Comparison of ENCODE assay signal across 8 mouse cellular contexts in genomic region chr13:23585029-23585441, GRCm38 (mm10). TPM values are rescaled to one million over a fixed set of nuclear protein-coding genes. Genes with fewer than 3 reads are reported as not detected.
A peak's percentile ranks its signal among the peaks of the same experiment; 100 is the strongest.
DNase-seq lines count a peak whose midpoint lies in the region; ATAC-seq and TF ChIP-seq lines count a peak whose summit lies in the region.

No protein-coding gene starts in this region.

- H3K4me1 ChIP-seq in bone marrow, adult 2 months (ENCODE audit: control insufficient read depth, insufficient read depth, low read length), result peaks cover 3% of the 10 kb centered on the region; the same call in 1 of the 2 replicates
- peaks cover 3% of the 10 kb centered on the region; the same call in 1 of the 2 replicates for H3K4me1 ChIP-seq in hindbrain, embryonic 11.5 days (replicated peaks; ENCODE audit: control insufficient read depth, insufficient read depth, low read length)

- under 1% methylated on average over 21 of the region's 21 CpGs for WGBS in bone marrow, adult 2 months
- WGBS in hindbrain, embryonic 11.5 days, result under 1% methylated on average over 21 of the region's 21 CpGs

- no peaks in the 10 kb centered on the region for H3K36me3 ChIP-seq in hindbrain, embryonic 11.5 days (ENCODE audit: control insufficient read depth, insufficient read depth, low read length)

- TF ChIP-seq POLR2A in bone marrow, adult 2 months (IDR thresholded peaks at IDR 0.05; ENCODE audit: borderline replicate concordance, control insufficient read depth, low read depth, low read length), result 0 out of 2 replicates have a peak, but pooled peaks have one; percentile 36

- peak overlapping the region; percentile 65 for H3K4me3 ChIP-seq in bone marrow, adult 2 months (replicated peaks; ENCODE audit: control insufficient read depth, low read depth, low read length)
- H3K4me3 ChIP-seq in hindbrain, embryonic 11.5 days (ENCODE audit: low read depth, low read length), result peak overlapping the region; percentile 42

- H3K4me2 ChIP-seq in hindbrain, embryonic 11.5 days (replicated peaks; ENCODE audit: low read depth, low read length), result peak overlapping the region; percentile 70

- peak; percentile 62 to 70 for DNase-seq in CD8-positive naive resting alpha-beta T cell, adult 2 months (ENCODE audit: low read depth in 2 of 2, low spot score in 2 of 2)
- peak; percentile 79 for DNase-seq in forelimb bud, embryonic 11.5 days (ENCODE audit: low read depth, low spot score)
- DNase-seq in hindbrain, embryonic 11.5 days (ENCODE audit: low spot score), result peak; percentile 80
- peak; percentile 54 to 57 for DNase-seq in layer of hippocampus, postnatal 25 days (ENCODE audit: extremely low spot score in 1 of 2, low spot score in 1 of 2)
- DNase-seq in lung, postnatal 36 days, result peak; percentile 89
- DNase-seq in retina, postnatal 7 days (ENCODE audit: low read depth, low spot score), result peak; percentile 36
- DNase-seq in thymus, postnatal 4 days, result peak; percentile 81

- no peak for TF ChIP-seq CTCF in bone marrow, adult 2 months (IDR thresholded peaks at IDR 0.05; ENCODE audit: control insufficient read depth, insufficient read depth, low read length)

- peak overlapping the region; percentile 89 for H3K27ac ChIP-seq in bone marrow, adult 2 months (ENCODE audit: control insufficient read depth, insufficient read depth, low read depth, low read length, poor library complexity)
- H3K27ac ChIP-seq in hindbrain, embryonic 11.5 days (ENCODE audit: low read depth, low read length), result peak overlapping the region; percentile 96

- H3K9ac ChIP-seq in hindbrain, embryonic 11.5 days (ENCODE audit: low read depth, low read length), result peak overlapping the region; percentile 84

- no peaks in the 10 kb centered on the region for H3K9me3 ChIP-seq in hindbrain, embryonic 11.5 days (ENCODE audit: control insufficient read depth, low read length)

- no peaks in the 10 kb centered on the region for H3K27me3 ChIP-seq in hindbrain, embryonic 11.5 days (ENCODE audit: control insufficient read depth, insufficient read depth, low read length)

- 0 out of 2 replicates have a peak, but pooled peaks have one; percentile 7 for ATAC-seq in hindbrain, embryonic 11.5 days (ENCODE audit: low FRiP score)

RNA-seq across cellular contexts. Expression of gene Hist1h4d, which starts 3.6 kb away (rescaled TPM):
- polyA plus RNA-seq in bone marrow, adult 2 months (2011; ENCODE audit: insufficient read depth, insufficient read length, low replicate concordance, missing spikeins), result 50.4 and 64.8 TPM in 2 replicates
- polyA plus RNA-seq in hindbrain, embryonic 11.5 days (2014; fragmentation: Nextera tagmentation; extraction: Ambion mirVana), result 95.0 and 95.9 TPM in 2 replicates
- 100 to 1,000 TPM; 129 to 153 TPM for total RNA-seq in layer of hippocampus, postnatal 25 days (2021)

RNA-seq across cellular contexts. Expression of gene Hist1h3d, which starts 9.5 kb away (rescaled TPM):
- 7.1 and 11.3 TPM in 2 replicates for polyA plus RNA-seq in bone marrow, adult 2 months (2011; ENCODE audit: insufficient read depth, insufficient read length, low replicate concordance, missing spikeins)
- 7.2 and 8.3 TPM in 2 replicates for polyA plus RNA-seq in hindbrain, embryonic 11.5 days (2014; fragmentation: Nextera tagmentation; extraction: Ambion mirVana)
- 10 to 100 TPM; 10.0 to 14.4 TPM for total RNA-seq in layer of hippocampus, postnatal 25 days (2021)

RNA-seq across cellular contexts. Expression of gene Hist1h2ad, which starts 10.9 kb away (rescaled TPM):
- 2.6 and 4.3 TPM in 2 replicates for polyA plus RNA-seq in bone marrow, adult 2 months (2011; ENCODE audit: insufficient read depth, insufficient read length, low replicate concordance, missing spikeins)
- polyA plus RNA-seq in hindbrain, embryonic 11.5 days (2014; fragmentation: Nextera tagmentation; extraction: Ambion mirVana), result 1.0 and 2.9 TPM in 2 replicates
- 10 to 100 TPM in 1 of 2 experiments, 1 to 10 TPM in 1; 7.1 to 11.6 TPM for total RNA-seq in layer of hippocampus, postnatal 25 days (2021)

RNA-seq across cellular contexts. Expression of gene Hist1h2bf, which starts 11.0 kb away (rescaled TPM):
- 32.4 and 40.5 TPM in 2 replicates for polyA plus RNA-seq in bone marrow, adult 2 months (2011; ENCODE audit: insufficient read depth, insufficient read length, low replicate concordance, missing spikeins)
- 1.5 and 3.7 TPM in 2 replicates for polyA plus RNA-seq in hindbrain, embryonic 11.5 days (2014; fragmentation: Nextera tagmentation; extraction: Ambion mirVana)
- 10 to 100 TPM; 26.4 to 30.6 TPM for total RNA-seq in layer of hippocampus, postnatal 25 days (2021)

RNA-seq across cellular contexts. Expression of gene Hist1h2bg, which starts 13.8 kb away (rescaled TPM):
- polyA plus RNA-seq in bone marrow, adult 2 months (2011; ENCODE audit: insufficient read depth, insufficient read length, low replicate concordance, missing spikeins), result 65.5 and 109 TPM in 2 replicates
- 3.2 and 4.8 TPM in 2 replicates for polyA plus RNA-seq in hindbrain, embryonic 11.5 days (2014; fragmentation: Nextera tagmentation; extraction: Ambion mirVana)
- 10 to 100 TPM; 79.1 to 83.5 TPM for total RNA-seq in layer of hippocampus, postnatal 25 days (2021)

Comparison
In these comparisons a context has a peak if more than half of its experiments do, and no peak if none do; other contexts are left out.
1. Peak in every context shown above with its lines: DNase-seq, ATAC-seq, H3K4me3 ChIP-seq and H3K27ac ChIP-seq.
2. DNase-seq: peak in every context shown above with its lines; median percentile 89 in lung, postnatal 36 days; 81 in thymus, postnatal 4 days; 80 in hindbrain, embryonic 11.5 days; 79 in forelimb bud, embryonic 11.5 days; 66 in CD8-positive naive resting alpha-beta T cell, adult 2 months; 56 in layer of hippocampus, postnatal 25 days; 36 in retina, postnatal 7 days.